Mouse (Mus musculus) liver, embryonic 12.5 days (tissue): ENCODE data around the gene Plekhg2. TPM values are rescaled to one million over a fixed set of nuclear protein-coding genes. Genes with fewer than 3 reads are reported as not detected.
A peak's percentile ranks its signal among the peaks of the same experiment; 100 is the strongest.

Source experiments
- ATAC-seq: fragments of 200-750 bp; cut with Nextera tagmentation; 2 replicates; pipeline ENCODE4 v1.8.0; 2017; ENCODE audit warnings: moderate number of reproducible peaks, mild to moderate bottlenecking, moderate library complexity
- H3K27ac ChIP-seq: fragments of 300-500 bp; sonication (generic); 2 replicates; pipeline ENCODE4 v1.5.1; 2016; ENCODE audit warnings: mild to moderate bottlenecking
- H3K27me3 ChIP-seq: fragments of 300-500 bp; sonication (generic); replicated peaks from 2 replicates; pipeline ENCODE4 v1.6.1; 2016; ENCODE audit warnings: mild to moderate bottlenecking, moderate library complexity
- H3K36me3 ChIP-seq: fragments of 300-500 bp; sonication (generic); 2 replicates; pipeline ENCODE4 v1.6.1; 2016; ENCODE audit warnings: mild to moderate bottlenecking, moderate library complexity
- H3K4me1 ChIP-seq: fragments of 300-500 bp; sonication (generic); 2 replicates; pipeline ENCODE4 v1.6.1; 2016
- H3K4me2 ChIP-seq: fragments of 300-500 bp; sonication (generic); 2 replicates; pipeline ENCODE4 v1.6.1; 2016; ENCODE audit warnings: mild to moderate bottlenecking, moderate library complexity
- H3K4me3 ChIP-seq: fragments of 300-500 bp; sonication (generic); 2 replicates; pipeline ENCODE4 v1.5.1; 2016; ENCODE audit warnings: mild to moderate bottlenecking, moderate library complexity
- H3K9ac ChIP-seq: fragments of 300-500 bp; sonication (generic); 2 replicates; pipeline ENCODE4 v1.6.1; 2016; ENCODE audit warnings: mild to moderate bottlenecking, moderate library complexity
- H3K9me3 ChIP-seq: fragments of 300-500 bp; sonication (generic); replicated peaks from 2 replicates; pipeline ENCODE4 v1.6.1; 2016; ENCODE audit warnings: mild to moderate bottlenecking, moderate library complexity
- WGBS: fragments of 180-500 bp; shearing (Covaris S2); methylation state at CpG from one replicate; pipeline ENCODE4 v1.1.7; 2016; ENCODE audit not compliant: insufficient replicate concordance; 5-methylcytosine and 5-hydroxymethylcytosine counted together
- polyA plus RNA-seq: library from polyadenylated mRNA; unstranded; fragments of >200 nt; fragmentation: Nextera tagmentation; extraction: Ambion mirVana; gene quantifications from 2 replicates; pipeline ENCODE4 v1.2.1, GENCODE M21; 2016

Gene Plekhg2
- polyA plus RNA-seq, 1 experiment from 2014 or later, result 13.7 TPM

- WGBS, result 76% methylated on average over 3 of the region's 3 CpGs
- no peaks in the 10 kb centered on the region for H3K27me3 ChIP-seq
- H3K4me2 ChIP-seq, result no peak overlapping the region
- H3K4me1 ChIP-seq, result peaks cover 2% of the 10 kb centered on the region
- peaks cover 92% of the 10 kb centered on the region for H3K36me3 ChIP-seq
- H3K9me3 ChIP-seq, result no peaks in the 10 kb centered on the region
- H3K4me3 ChIP-seq, result no peak overlapping the region
- ATAC-seq, result no peak
- H3K27ac ChIP-seq, result no peak overlapping the region
- H3K9ac ChIP-seq, result no peak overlapping the region
Observed at GRCm38 (mm10) chr7:28318036-28318435, 54.4 kb downstream of the Plekhg2 start.

DNA sequence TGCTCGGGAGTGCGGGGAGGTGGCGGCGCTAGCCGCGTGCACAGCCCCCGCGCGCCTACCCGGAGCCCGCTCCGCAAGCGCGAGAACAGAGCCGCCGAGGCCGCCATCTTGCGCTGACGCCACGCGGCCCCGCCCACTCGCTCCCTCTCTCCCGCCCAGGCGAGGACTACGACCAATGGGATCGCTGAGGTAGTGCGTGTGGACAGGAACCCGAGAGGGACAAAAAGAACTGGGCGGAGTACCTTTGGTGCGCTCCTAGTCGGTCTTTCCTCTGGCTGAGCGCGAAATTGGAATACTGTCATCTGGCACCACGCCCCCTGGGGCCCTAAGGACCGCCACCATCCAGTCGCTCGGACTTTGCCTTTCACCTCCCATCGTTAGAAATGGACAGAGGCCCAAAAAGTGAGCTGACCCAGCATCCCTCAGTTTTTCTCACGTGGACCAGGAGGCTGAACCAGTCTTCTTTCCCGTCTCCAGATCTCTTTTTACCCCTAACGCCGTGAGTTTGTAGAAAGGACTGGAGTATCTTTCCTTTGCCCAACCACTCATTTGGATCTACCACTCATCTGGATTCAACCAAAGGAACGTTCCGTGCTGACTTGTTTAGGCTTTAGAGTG, 60.4 kb downstream of the Plekhg2 start, which contains the start of gene Timm50:
Gene Timm50, minus strand, starts transcription at position 147 of the 618 bp plus-strand sequence.
- ATAC-seq, result peak; percentile 97
- Histone ChIP-seq H3K27me3 (no peaks in the 10 kb centered on the region), H3K4me2 (peak within 1 kb of the TSS; percentile 92), H3K9ac (peak within 1 kb of the TSS; percentile 89), H3K9me3 (no peaks in the 10 kb centered on the region), H3K27ac (peak within 1 kb of the TSS; percentile 74), H3K36me3 (peaks cover 69% of the 10 kb centered on the region), H3K4me3 (peak within 1 kb of the TSS; percentile 93), H3K4me1 (peaks cover 29% of the 10 kb centered on the region)
- WGBS, result under 1% methylated on average over 45 of the region's 45 CpGs

DNA sequence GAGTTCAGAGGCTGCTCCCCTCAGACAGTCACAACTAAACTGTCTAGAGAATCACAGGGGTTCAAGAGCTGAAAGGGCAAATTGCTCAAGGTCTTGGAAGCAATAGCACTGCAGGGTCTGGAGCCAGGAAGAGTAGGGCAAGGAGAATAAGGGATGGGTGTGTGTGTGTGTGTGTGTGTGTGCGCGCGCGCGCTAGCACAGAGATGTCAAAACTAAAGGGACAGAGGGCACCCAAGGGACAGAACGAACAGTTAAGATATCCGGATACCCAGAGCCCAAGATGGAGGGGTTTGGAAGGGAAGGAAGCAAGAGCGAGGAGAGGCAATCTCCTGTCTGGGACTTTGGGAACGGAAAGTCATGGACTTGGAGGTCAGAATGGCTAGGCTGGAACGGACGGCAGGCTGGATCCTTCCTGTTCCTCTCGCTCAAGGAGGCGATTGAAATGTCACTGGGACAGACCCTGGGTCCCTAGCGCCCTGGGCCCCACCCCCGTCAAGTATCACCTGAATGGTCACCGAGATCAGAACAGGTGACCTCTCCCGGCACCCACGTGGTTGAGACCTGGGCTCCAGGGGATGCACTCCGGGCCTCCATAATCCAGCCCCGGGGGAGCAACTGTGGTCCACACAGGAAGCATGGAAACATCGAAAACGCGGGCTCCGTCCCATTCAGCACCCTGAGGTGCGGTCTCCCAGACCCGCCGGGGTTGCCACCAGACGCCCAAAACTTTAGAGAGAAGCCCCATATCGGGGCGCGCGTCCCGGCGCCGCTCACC, 61.1 kb downstream of the Plekhg2 start:
- Histone ChIP-seq H3K4me1 (peaks cover 29% of the 10 kb centered on the region), H3K9ac (peak overlapping the region; percentile 89), H3K4me2 (peak overlapping the region; percentile 92), H3K4me3 (peak overlapping the region; percentile 93), H3K27me3 (no peaks in the 10 kb centered on the region), H3K9me3 (no peaks in the 10 kb centered on the region), H3K36me3 (peaks cover 69% of the 10 kb centered on the region), H3K27ac (peak overlapping the region; percentile 57)
- peak; percentile 49 for ATAC-seq
- 4% methylated on average over 35 of the region's 35 CpGs for WGBS

DNA sequence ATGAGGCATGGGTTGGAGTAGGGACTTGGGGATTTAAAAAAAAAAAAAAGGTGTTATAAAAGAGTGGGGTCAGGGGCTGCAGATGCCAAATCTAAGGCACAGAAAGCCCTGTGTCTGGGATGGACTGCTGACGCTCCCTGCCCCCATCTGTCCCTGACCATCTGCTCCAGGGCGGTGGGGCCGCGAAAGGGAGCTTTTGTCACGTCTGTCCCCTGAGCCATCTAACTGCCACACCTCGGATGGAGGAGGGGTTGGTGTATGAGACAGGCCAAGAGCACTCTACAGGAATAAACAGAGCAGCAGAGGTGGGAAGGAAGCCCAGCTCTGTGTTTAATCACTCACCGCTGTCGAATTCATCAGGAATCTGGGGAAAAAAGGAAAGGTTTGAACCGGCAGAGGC, 62.7 kb downstream of the Plekhg2 start:
- H3K27ac ChIP-seq, result no peak overlapping the region
- H3K4me1 ChIP-seq, result peaks cover 29% of the 10 kb centered on the region
- no peaks in the 10 kb centered on the region for H3K9me3 ChIP-seq
- peaks cover 69% of the 10 kb centered on the region for H3K36me3 ChIP-seq
- WGBS, result 63% methylated on average over 9 of the region's 9 CpGs
- ATAC-seq, result no peak
- H3K9ac ChIP-seq, result no peak overlapping the region
- no peak overlapping the region for H3K4me2 ChIP-seq
- H3K27me3 ChIP-seq, result no peaks in the 10 kb centered on the region
- H3K4me3 ChIP-seq, result no peak overlapping the region

Other genes starting within 250 kb of the Plekhg2 start
- 0.01 TPM in 1 of 2 replicates, not detected in the other for gene 9530053A07Rik, start 243.1 kb downstream of the Plekhg2 start, polyA plus RNA-seq
- gene Fbl, start 202.9 kb downstream of the Plekhg2 start, polyA plus RNA-seq, result 150 and 152 TPM in 2 replicates
- gene Dyrk1b, start 193.1 kb downstream of the Plekhg2 start, polyA plus RNA-seq, result 2.8 and 3.1 TPM in 2 replicates
- gene Eid2, start 104.7 kb downstream of the Plekhg2 start, polyA plus RNA-seq, result 4.6 and 5.4 TPM in 2 replicates
- 3.6 and 3.7 TPM in 2 replicates for gene Eid2b, start 94.9 kb downstream of the Plekhg2 start, polyA plus RNA-seq
- not detected in 2 replicates for gene Selenov, start 81.4 kb downstream of the Plekhg2 start, polyA plus RNA-seq
- gene Dll3, start 70.4 kb downstream of the Plekhg2 start, polyA plus RNA-seq, result 0.10 and 0.31 TPM in 2 replicates
- gene Timm50, start 60.5 kb downstream of the Plekhg2 start, polyA plus RNA-seq, result 137 and 146 TPM in 2 replicates
- 54.0 TPM in 2 replicates for gene Supt5, start 33.9 kb downstream of the Plekhg2 start, polyA plus RNA-seq
- 986 and 994 TPM in 2 replicates for gene Rps16, start 21.9 kb downstream of the Plekhg2 start, polyA plus RNA-seq
- gene Zfp36, start 7.7 kb upstream of the Plekhg2 start, polyA plus RNA-seq, result 7.4 and 7.5 TPM in 2 replicates
- gene Med29, start 20.1 kb upstream of the Plekhg2 start, polyA plus RNA-seq, result 35.1 and 36.8 TPM in 2 replicates
- gene Paf1, start 20.4 kb upstream of the Plekhg2 start, polyA plus RNA-seq, result 36.5 and 42.4 TPM in 2 replicates
- gene Gmfg, start 64.8 kb upstream of the Plekhg2 start, polyA plus RNA-seq, result 41.0 and 41.3 TPM in 2 replicates
- 1.3 and 1.5 TPM in 2 replicates for gene Lrfn1, start 79.4 kb upstream of the Plekhg2 start, polyA plus RNA-seq
- gene Ifnl2, start 137.9 kb upstream of the Plekhg2 start, polyA plus RNA-seq, result not detected in 2 replicates
- not detected in 2 replicates for gene Ifnl3, start 150.2 kb upstream of the Plekhg2 start, polyA plus RNA-seq
- not detected in 2 replicates for gene Sycn, start 168.3 kb upstream of the Plekhg2 start, polyA plus RNA-seq
- not detected in 2 replicates for gene Nccrp1, start 174.7 kb upstream of the Plekhg2 start, polyA plus RNA-seq
- 10.0 and 12.5 TPM in 2 replicates for gene Samd4b, start 225.5 kb upstream of the Plekhg2 start, polyA plus RNA-seq
- 24.3 and 24.6 TPM in 2 replicates for gene Pak4, start 225.6 kb upstream of the Plekhg2 start, polyA plus RNA-seq